Mouse (Mus musculus) ES-E14 (cell line): Measurements from ENCODE around the gene Hesx1. TPM values are rescaled to one million over a fixed set of nuclear protein-coding genes. Genes with fewer than 3 reads are reported as not detected.

ENCODE experiments used
- DNase-seq: peaks from one replicate; pipeline ENCODE4 v3.0.0-alpha.2; 2013; ENCODE audit warnings: low read depth, low spot score
- H3K27ac ChIP-seq: 2 replicates; pipeline ENCODE4 v1.5.1; 2012; ENCODE audit warnings: low read depth, mild to moderate bottlenecking, low read length, moderate library complexity, mixed read lengths; ENCODE audit not compliant: poor library complexity, insufficient read depth, severe bottlenecking
- H3K36me3 ChIP-seq: 2 replicates; pipeline ENCODE4 v1.6.1; 2012; ENCODE audit warnings: mild to moderate bottlenecking, low read length, moderate library complexity, mixed read lengths; ENCODE audit not compliant: control insufficient read depth, poor library complexity, insufficient read depth, severe bottlenecking
- H3K4me1 ChIP-seq, 2 experiments: fragments of 150-350 bp in 1 of 2; sonication (generic) in 1 of 2; 2 replicates each; pipeline ENCODE4 v1.6.1; 2012; ENCODE audit warnings: low read length in 2 of 2, mild to moderate bottlenecking in 1 of 2, mixed read lengths in 1 of 2; ENCODE audit not compliant: control insufficient read depth in 2 of 2, insufficient read depth in 2 of 2, poor library complexity in 1 of 2
- H3K4me3 ChIP-seq, 2 experiments: fragments of 150-350 bp in 1 of 2; sonication (generic) in 1 of 2; 2 replicates each; pipeline ENCODE4 v1.5.1; 2012; ENCODE audit warnings: low read length in 2 of 2, low read depth in 1 of 2, mild to moderate bottlenecking in 1 of 2, mixed read lengths in 1 of 2; ENCODE audit not compliant: insufficient read depth in 1 of 2, poor library complexity in 1 of 2, severe bottlenecking in 1 of 2
- H3K9ac ChIP-seq: 2 replicates; pipeline ENCODE4 v1.6.1; 2012; ENCODE audit warnings: low read depth, mild to moderate bottlenecking, low read length, mixed read lengths; ENCODE audit not compliant: poor library complexity, insufficient read depth, severe bottlenecking
- H3K9me3 ChIP-seq: fragments of 150-350 bp; sonication (generic); 2 replicates; pipeline ENCODE4 v1.6.1; 2012; ENCODE audit warnings: low read depth, mild to moderate bottlenecking, low read length; ENCODE audit not compliant: control insufficient read depth, insufficient read depth
- CHD2 ChIP-seq: IDR thresholded peaks from 2 replicates; pipeline ENCODE4 v1.6.1; 2014; ENCODE audit warnings: mild to moderate bottlenecking, low read depth, low read length, inconsistent platforms
- HCFC1 ChIP-seq: IDR thresholded peaks from 2 replicates; pipeline ENCODE4 v1.6.1; 2012; ENCODE audit warnings: low read length, inconsistent platforms, borderline replicate concordance; ENCODE audit not compliant: insufficient read depth
- MAFK ChIP-seq: IDR thresholded peaks from 2 replicates; pipeline ENCODE4 v1.6.1; 2014; ENCODE audit warnings: mild to moderate bottlenecking, low read depth, low read length, inconsistent platforms; ENCODE audit not compliant: insufficient read depth
- ZC3H11A ChIP-seq: IDR thresholded peaks from 2 replicates; pipeline ENCODE4 v1.6.1; 2012; ENCODE audit warnings: low read depth, mild to moderate bottlenecking, inconsistent platforms, low read length, borderline replicate concordance
- ZNF384 ChIP-seq: IDR thresholded peaks from 2 replicates; pipeline ENCODE4 v1.6.1; 2012; ENCODE audit warnings: low read depth, low read length, inconsistent platforms
- in situ Hi-C, 2 experiments: fragments of 600-800 bp; cut with MboI; formaldehyde crosslinking; loops; one replicate each; pipeline ENCODE4 v1.15.1; 2025; ENCODE audit warnings: low sequenced_read_pairs in 2 of 2, inconsistent platforms in 1 of 2; ENCODE audit not compliant: unreplicated experiment in 2 of 2
- total RNA-seq: library from RNA; depleted of rRNA; stranded (reverse); fragments of 300-350 nt; gene quantifications from 2 replicates; pipeline ENCODE4 v1.2.3, GENCODE M21; 2012; rRNA removed

Hesx1 gene
- total RNA-seq, 1 experiment, result 0.31 TPM

- in situ Hi-C loops, result no loop called here
- H3K9ac ChIP-seq, result peak overlapping the region; percentile 4; the same call in 1 of the 2 replicates
- H3K36me3 ChIP-seq, result peaks cover 6% of the 10 kb centered on the region; the same call in 1 of the 2 replicates
- no peak overlapping the region for H3K27ac ChIP-seq
- DNase-seq, result no peak
- no peaks in the 10 kb centered on the region for H3K9me3 ChIP-seq
- peaks cover 9 to 30% of the 10 kb centered on the region in 2 experiments for H3K4me1 ChIP-seq
- TF ChIP-seq ZNF384 (no peak), CHD2 (no peak), ZC3H11A (no peak), MAFK (no peak)
- H3K4me3 ChIP-seq, result peak overlapping the region in 1 of 2 experiments; percentile 4; a peak in 1 of 4 replicates
Measured at GRCm38 (mm10) chr14:27050560-27051510, 56.6 kb downstream of the Hesx1 start.

- Histone ChIP-seq H3K27ac (no peak overlapping the region; the same call in 1 of the 2 replicates), H3K36me3 (peaks cover 6% of the 10 kb centered on the region; the same call in 1 of the 2 replicates), H3K9ac (no peak overlapping the region), H3K4me3 (no peak overlapping the region), H3K4me1 (peaks cover 4 to 29% of the 10 kb centered on the region in 2 experiments; a peak in 3 of 4 replicates), H3K9me3 (no peaks in the 10 kb centered on the region)
- no peak for TF ChIP-seq HCFC1
- TF ChIP-seq MAFK, result no peak
- no peak for TF ChIP-seq CHD2
- TF ChIP-seq ZNF384, result no peak
- TF ChIP-seq ZC3H11A, result no peak
- no peak for DNase-seq
- in situ Hi-C loops, result no loop called here
Measured at GRCm38 (mm10) chr14:27051511-27051895, 57.3 kb downstream of the Hesx1 start.

Other genes starting within 250 kb of the Hesx1 start
- 0.54 and 0.63 TPM in 2 replicates for gene Asb14, start 99.9 kb upstream of the Hesx1 start, total RNA-seq
- 16.0 and 16.1 TPM in 2 replicates for gene Appl1, start 23.2 kb upstream of the Hesx1 start, total RNA-seq
- 28.2 and 43.6 TPM in 2 replicates for gene Il17rd, start 44.5 kb downstream of the Hesx1 start, total RNA-seq
- 7.5 and 7.6 TPM in 2 replicates for gene Arhgef3, start 120.5 kb downstream of the Hesx1 start, total RNA-seq